Mouse (Mus musculus) mouse trophoblast stem cell (cell line): ENCODE data around the gene Dapk3.

Source experiments
- in situ Hi-C, 2 experiments: fragments of 300-500 bp; cut with MseI, MboI; formaldehyde crosslinking; loops; 2 replicates in 1 of 2; 3 replicates in 1 of 2; pipeline ENCODE4 v1.15.1; 2025

The Dapk3 gene

DNA sequence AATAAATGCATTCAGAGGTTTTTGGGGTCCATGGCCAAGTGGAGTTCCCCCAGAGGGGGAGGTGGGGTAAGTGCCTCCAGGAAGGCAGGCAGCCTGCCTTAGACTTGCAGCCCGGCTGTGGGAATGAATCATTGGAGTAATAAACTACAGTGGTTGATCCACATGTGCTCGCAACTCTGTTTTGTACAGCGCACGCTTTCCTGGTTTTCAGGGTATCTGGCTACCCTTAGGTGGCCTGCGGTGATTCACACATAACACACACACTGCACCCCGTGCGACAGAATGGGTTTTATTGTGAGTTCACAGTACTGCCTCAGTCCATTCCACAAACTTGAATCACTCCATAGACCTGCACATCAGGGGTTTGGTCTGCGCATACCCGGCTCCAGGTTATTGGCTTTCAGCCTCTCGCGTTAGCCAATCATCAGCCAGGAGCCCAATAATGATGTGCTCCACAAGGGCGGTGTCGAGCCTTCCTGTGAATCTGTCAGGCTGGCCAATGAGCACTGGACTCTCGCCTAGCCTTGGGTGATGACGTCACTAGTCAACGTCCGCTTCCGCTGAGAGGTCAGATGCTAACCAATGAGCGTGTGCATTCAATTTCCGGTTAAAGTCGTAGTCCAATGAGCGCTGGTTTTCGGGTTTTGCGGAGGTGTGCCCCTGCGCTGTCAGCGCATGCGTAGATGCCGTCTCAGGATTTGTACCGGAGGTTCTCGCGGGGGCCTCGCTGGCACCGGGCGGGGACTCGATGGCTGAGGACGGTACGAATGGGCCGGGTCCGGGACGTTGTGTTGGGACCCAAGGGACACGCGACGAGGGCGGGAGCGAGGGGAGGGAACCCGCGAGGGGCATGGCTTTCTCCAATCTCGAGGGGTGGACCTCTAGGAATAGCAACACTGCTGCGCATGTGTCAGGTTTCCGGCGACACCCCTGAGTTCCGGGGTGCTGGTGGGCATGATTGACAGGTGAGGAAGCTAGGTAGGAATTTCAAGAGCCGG is at the start of gene Dapk3:
TSS of gene Dapk3 (plus strand) at position 670 of the 998 bp plus-strand sequence.
- in situ Hi-C loops, result no loop called here

- in situ Hi-C loops, result no loop called here
These were observed 48.6 kb upstream of the Dapk3 start for GRCm38 (mm10) chr10:81134181-81134587.

GRCm38 (mm10) chr10:81134966-81135681 is 47.7 kb upstream of the Dapk3 start, which contains the start of gene Zbtb7a:
Gene Zbtb7a, plus strand, starts transcription at chr10:81135220.
- in situ Hi-C loops, result no loop called here

- in situ Hi-C loops, result no loop called here
These were observed 46.7 kb upstream of the Dapk3 start for GRCm38 (mm10) chr10:81135831-81136705.

- in situ Hi-C loops, result no loop called here
These were observed 46.0 kb upstream of the Dapk3 start for GRCm38 (mm10) chr10:81136706-81137231.

DNA sequence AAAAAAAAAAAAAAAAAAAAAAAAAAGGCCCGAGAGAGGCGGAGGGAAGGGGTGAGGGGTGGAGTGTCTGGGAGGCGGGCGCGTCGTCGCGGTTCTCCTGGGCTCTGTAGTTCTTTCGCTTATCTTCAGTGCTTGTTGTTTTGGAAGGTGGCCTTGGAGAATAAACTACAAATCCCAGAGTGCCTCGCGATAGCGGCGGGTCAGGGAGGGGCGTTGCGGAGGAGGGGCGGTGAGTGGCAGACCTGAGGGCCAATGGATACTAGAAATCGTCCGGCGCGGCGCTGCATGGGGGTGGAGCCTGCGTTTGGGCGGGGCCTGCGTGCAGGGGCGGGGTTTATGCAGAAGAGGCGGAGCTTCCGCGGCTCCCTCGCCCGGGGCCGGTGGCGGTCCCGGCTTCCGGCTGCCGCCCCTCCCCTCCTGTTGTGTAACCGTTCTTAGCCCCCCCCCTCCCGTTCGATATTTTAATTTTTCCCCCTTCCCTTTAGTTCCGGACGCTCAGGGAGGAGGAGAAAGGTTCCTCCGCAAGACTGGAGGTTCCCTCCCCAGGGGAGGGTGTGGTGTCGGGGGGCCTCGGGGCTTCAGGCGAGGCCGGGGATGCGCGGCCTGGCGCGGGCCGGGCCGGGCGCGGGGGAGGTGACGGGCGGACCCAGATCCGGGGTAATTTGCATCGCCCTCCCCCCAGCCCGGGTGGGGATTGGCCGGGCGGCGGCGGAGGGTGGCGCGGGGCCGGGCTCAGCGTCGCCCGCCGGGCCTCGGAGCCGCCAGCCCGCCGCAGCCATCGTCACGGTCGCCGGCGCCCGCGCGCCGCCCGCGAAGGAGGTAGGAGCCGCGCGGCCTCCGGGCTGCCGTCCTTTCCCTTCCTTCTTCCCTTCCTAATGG is 45.3 kb upstream of the Dapk3 start:
- in situ Hi-C loops, result no loop called here

- in situ Hi-C loops, result no loop called here
These were observed 44.5 kb upstream of the Dapk3 start for GRCm38 (mm10) chr10:81138131-81138782.

DNA sequence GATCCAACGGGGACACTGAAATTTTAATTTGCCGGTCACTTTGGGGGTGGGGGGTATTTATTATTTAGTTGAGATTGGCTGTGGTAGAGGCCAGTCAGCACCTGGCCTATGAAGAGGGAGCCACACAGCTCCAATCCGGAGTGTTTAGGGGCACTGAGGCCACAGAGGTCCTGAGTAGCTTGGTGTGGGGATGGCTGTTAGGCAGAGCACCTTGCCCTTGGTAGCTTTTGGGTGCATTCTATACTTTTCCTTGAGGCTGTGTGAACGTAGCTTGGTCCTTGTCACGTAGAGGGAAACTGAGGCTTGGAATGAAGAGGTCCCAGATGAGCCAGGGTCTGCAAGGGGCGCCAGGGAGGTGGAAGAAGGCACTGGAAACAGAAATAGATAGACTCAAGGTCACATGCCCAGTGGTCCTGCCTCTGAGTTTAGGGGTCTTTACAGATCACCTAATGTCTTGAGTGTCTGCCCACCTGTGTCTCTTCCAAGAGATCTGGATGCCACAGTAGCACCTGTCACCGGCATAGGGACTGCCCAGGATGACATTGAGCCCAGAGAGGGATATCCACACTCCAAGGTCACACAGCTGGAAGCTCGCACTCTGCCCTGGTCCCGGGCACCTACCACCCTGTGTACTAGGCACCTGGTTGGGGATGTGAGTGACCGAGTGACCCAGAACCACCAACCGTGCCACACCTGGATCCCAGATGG is 43.8 kb upstream of the Dapk3 start:
- in situ Hi-C loops, result no loop called here

DNA sequence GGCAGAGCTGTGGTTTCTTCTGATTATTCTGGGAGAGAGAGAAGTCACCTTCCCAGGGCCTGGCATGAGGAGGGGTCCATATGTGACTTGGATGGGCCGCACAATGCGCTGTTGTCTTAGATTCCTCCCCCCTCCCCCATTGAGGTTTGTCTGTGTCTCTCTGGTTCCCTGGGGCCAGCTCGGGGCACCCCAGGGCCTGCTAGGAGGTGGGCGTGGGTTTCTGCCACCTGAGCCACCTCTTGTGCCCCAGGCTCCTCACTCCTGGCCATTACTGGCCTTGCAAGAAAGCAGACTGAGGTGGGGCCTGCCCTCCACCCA is 43.3 kb upstream of the Dapk3 start:
- in situ Hi-C loops, result no loop called here

- in situ Hi-C loops, result no loop called here
These were observed 42.8 kb upstream of the Dapk3 start for GRCm38 (mm10) chr10:81140005-81140404.

DNA sequence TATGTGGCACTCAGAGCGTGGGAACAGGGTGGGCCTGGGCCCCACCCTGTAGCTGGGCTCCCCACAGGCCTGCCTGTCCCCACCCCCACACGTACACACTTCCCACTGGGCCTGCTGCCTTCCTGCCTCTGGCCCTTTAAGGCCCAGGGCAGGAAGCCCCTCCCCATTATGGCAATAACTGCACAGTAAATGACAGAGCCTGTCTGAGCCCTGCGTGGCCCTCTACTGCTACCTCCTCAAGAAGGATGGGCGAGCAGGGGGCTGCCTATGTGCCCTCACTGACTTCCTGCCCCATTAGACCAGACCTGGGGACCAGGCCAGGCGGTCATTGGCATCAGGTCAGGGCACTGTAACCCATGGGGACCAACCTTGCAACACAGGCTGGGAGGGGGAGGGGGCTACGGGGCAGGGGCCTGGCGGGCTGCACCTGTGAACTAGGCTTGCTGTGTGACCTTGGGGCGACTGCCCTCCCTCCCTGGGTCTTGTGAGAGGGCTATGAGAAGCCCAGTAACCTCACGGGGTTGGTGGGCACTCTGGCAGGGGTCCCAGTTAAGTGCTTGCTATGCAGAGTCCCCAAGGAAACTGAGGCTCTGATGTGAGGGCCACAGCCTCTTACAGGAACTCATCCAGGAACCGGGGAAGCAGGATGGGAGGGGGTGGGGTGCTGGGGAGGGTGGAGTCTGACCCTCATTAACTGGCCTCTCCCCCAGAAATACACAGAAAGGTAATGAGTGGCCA is 41.9 kb upstream of the Dapk3 start:
- in situ Hi-C loops, result no loop called here

- in situ Hi-C loops, result no loop called here
These were observed 41.2 kb upstream of the Dapk3 start for GRCm38 (mm10) chr10:81141455-81142210.

DNA sequence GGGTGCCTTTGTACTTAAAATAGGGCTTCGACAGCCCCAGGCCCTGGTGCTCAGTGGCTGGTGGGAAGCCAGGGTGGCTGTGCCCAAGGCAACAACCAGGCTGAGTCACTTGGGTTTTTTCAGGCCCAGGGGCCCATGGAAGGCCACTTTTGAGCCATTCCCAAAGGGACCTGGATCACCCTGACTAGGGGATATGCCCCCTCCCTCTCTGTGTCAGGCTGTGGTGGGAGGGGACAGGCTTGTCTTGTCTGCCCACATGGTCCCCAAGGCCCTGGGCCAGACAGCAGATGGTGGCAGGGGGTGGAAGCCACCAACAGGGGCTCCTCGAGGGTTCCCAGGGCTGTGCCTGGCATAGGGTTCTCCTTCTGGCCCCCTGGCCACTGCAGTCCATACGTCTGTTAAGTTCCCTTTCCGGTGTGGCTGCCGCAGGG is 40.2 kb upstream of the Dapk3 start:
- in situ Hi-C loops, result no loop called here

DNA sequence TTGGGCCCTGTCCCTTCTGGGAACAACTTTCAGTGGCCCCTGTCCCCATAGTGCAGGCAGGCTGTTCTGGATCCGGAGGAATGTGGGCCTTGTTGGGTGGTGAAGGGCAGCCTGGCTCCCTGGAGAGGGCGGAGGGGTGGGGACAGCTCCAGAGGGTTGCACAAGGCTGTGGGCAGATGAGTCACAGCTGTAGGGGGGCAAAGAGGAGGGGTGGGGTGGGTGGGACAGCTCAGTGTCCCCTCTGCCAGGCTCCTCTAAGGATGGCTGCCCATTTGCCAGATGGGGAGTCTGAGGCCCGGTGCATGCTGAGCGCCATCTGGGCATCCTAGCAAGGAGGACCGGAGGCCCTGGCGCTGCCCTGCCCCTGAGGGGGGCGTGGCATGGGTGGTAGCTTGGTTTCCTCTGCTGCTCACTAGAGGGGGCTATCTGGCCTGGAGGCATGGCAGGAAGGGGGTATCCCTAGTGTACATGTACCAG is 39.6 kb upstream of the Dapk3 start:
- in situ Hi-C loops, result no loop called here

DNA sequence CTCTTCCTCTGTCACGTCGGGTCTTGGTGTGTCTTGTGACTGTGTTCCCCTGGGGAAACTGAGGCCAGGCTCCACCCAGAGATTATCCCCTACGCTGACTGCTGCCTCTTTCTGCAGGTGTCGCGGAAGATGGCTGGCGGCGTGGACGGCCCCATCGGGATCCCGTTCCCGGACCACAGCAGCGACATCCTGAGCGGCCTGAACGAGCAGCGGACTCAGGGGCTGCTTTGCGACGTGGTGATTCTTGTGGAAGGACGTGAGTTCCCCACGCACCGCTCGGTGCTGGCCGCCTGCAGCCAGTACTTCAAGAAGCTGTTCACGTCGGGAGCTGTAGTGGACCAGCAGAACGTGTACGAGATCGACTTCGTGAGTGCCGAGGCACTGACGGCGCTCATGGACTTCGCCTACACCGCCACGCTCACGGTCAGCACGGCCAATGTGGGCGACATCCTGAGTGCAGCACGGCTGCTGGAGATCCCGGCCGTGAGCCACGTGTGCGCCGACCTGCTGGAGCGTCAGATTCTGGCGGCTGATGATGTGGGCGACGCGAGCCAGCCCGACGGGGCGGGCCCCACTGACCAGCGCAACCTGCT is 38.9 kb upstream of the Dapk3 start:
- in situ Hi-C loops, result no loop called here

DNA sequence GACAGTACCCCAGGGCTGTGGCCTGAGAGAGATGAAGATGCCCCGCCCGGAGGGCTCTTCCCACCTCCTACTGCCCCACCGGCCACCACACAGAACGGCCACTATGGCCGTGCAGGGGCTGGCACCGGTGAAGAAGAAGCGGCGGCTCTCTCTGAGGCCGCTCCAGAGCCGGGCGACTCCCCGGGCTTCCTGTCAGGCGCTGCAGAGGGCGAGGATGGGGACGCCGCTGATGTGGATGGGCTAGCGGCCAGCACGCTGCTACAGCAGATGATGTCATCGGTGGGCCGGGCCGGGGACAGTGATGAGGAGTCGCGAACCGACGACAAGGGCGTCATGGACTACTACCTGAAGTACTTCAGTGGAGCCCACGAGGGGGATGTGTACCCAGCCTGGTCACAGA is 38.1 kb upstream of the Dapk3 start:
- in situ Hi-C loops, result no loop called here

- in situ Hi-C loops, result no loop called here
These were observed 37.5 kb upstream of the Dapk3 start for GRCm38 (mm10) chr10:81145307-81145706.
